Mouse (Mus musculus) left cerebral cortex, adult 2 months (tissue): ENCODE results near the gene Btbd35f21. TPM values are rescaled to one million over a fixed set of nuclear protein-coding genes. Genes with fewer than 3 reads are reported as not detected.
"Not testable (repeated sequence)": the region's sequence is repeated elsewhere in the genome, so short reads cannot be mapped to it uniquely, and the experiment has no call there.

Source experiments
- DNase-seq, 2 experiments: peaks; one replicate each; pipeline ENCODE4 v3.0.0; 2021 to 2022; ENCODE audit warnings: low spot score in 2 of 2, mixed read lengths in 1 of 2; ENCODE audit errors: extremely low spot score in 1 of 2
- H3K27ac ChIP-seq: fragments of 200-600 bp; 2 replicates; pipeline ENCODE4 v1.8.1; 2022
- H3K4me3 ChIP-seq: fragments of 200-600 bp; 2 replicates; pipeline ENCODE4 v1.8.1; 2022
- intact Hi-C: fragments of 180-260 bp; cut with DNase I; formaldehyde crosslinking; loops from one replicate; pipeline ENCODE4 v1.15.1; 2025
- long read RNA-seq, 2 experiments: library from polyadenylated mRNA; stranded (forward); transcript quantifications; one replicate each; pipeline ENCODE4 v2.0.0; 2021; ENCODE audit warnings: borderline mapping rate in 2 of 2
- total RNA-seq, 2 experiments: library from RNA; stranded (reverse); gene quantifications; 2 replicates each; pipeline ENCODE4 v1.2.3; 2021

Gene Btbd35f21
- not detected for total RNA-seq
- long read RNA-seq, experiment 1: 0 reads
- long read RNA-seq, experiment 2: 0 reads

DNA sequence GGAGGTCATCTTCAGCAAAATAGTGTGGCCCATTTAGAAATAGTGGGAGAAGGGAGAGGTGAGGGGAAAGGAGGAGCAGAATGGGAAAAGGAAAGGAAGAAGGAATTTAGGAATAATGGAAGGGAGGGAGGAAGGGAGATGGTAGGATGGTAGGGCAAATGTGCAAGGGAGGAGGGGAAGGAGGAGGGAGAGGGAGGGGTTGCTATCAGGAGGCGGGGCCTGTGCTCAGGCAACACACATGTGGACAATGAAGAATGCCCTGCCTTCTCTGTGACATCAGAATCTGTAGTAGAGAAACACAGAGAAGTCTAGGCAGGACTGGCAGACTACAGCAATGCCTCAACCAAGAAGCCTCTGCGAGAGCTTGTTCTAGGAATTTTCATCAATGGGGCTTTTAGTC lies at the start of gene Btbd35f21:
TSS of gene Btbd35f21 (plus strand) at position 301 of the 400 bp plus-strand sequence.
- DNase-seq, H3K4me3 ChIP-seq, H3K27ac ChIP-seq, intact Hi-C loops: not testable (repeated sequence)

Other genes starting within 250 kb of the Btbd35f21 start
- not detected for gene Btbd35f1, start 166.1 kb upstream of the Btbd35f21 start, total RNA-seq
- not detected for gene Gm5926, start 75.4 kb upstream of the Btbd35f21 start, total RNA-seq
- not detected for gene Btbd35f30, start 168.5 kb downstream of the Btbd35f21 start, total RNA-seq
- not detected for gene Gm21789, start 215.7 kb downstream of the Btbd35f21 start, total RNA-seq
- not detected for gene Btbd35f5, start 247.8 kb downstream of the Btbd35f21 start, total RNA-seq